Mouse (Mus musculus): ENCODE measurements around the gene Gm17428. TPM values are rescaled to one million over a fixed set of nuclear protein-coding genes. Genes with fewer than 3 reads are reported as not detected.

The Gm17428 gene
- polyA plus RNA-seq, 1 experiment = not detected

- Histone ChIP-seq H3K4me3 (ENCODE audit: insufficient read depth, low read length) (no peak overlapping the region), H3K4me1 (ENCODE audit: control insufficient read depth, insufficient read depth, low read length) (no peaks in the 10 kb centered on the region), H3K27ac (ENCODE audit: insufficient read depth, low read depth, low read length) (no peak overlapping the region)
- TF ChIP-seq CTCF (IDR thresholded peaks at IDR 0.05; ENCODE audit: low read depth, low read length) (no peak), POLR2A (IDR thresholded peaks at IDR 0.05; ENCODE audit: borderline replicate concordance, low read depth, low read length) (no peak)
Observed at GRCm38 (mm10) chr14:55006541-55006940, 29.8 kb downstream of the Gm17428 start.

- H3K4me1 ChIP-seq (ENCODE audit: control insufficient read depth, insufficient read depth, low read length) = no peaks in the 10 kb centered on the region
- no peak overlapping the region for H3K27ac ChIP-seq (ENCODE audit: insufficient read depth, low read depth, low read length)
- H3K4me3 ChIP-seq (ENCODE audit: insufficient read depth, low read length) = no peak overlapping the region
- TF ChIP-seq CTCF (IDR thresholded peaks at IDR 0.05; ENCODE audit: low read depth, low read length) = no peak
- TF ChIP-seq POLR2A (IDR thresholded peaks at IDR 0.05; ENCODE audit: borderline replicate concordance, low read depth, low read length) = no peak
Observed at GRCm38 (mm10) chr14:55007120-55007908, 30.6 kb downstream of the Gm17428 start.

GRCm38 (mm10) chr14:55008417-55008816 is 31.7 kb downstream of the Gm17428 start:
- H3K27ac ChIP-seq (ENCODE audit: insufficient read depth, low read depth, low read length) = no peak overlapping the region
- H3K4me1 ChIP-seq (ENCODE audit: control insufficient read depth, insufficient read depth, low read length) = no peaks in the 10 kb centered on the region
- TF ChIP-seq POLR2A (IDR thresholded peaks at IDR 0.05; ENCODE audit: borderline replicate concordance, low read depth, low read length) (no peak), CTCF (IDR thresholded peaks at IDR 0.05; ENCODE audit: low read depth, low read length) (no peak)
- no peak overlapping the region for H3K4me3 ChIP-seq (ENCODE audit: insufficient read depth, low read length)

- TF ChIP-seq CTCF (IDR thresholded peaks at IDR 0.05; ENCODE audit: low read depth, low read length) (0 out of 2 replicates have a peak, but pooled peaks have one; percentile 19), POLR2A (IDR thresholded peaks at IDR 0.05; ENCODE audit: borderline replicate concordance, low read depth, low read length) (no peak)
Observed at GRCm38 (mm10) chr14:55011116-55011515, 34.4 kb downstream of the Gm17428 start.

GRCm38 (mm10) chr14:55014591-55014990 is 37.9 kb downstream of the Gm17428 start:
- Histone ChIP-seq H3K4me3 (ENCODE audit: insufficient read depth, low read length) (peak overlapping the region; percentile 66), H3K27ac (ENCODE audit: insufficient read depth, low read depth, low read length) (peak overlapping the region; percentile 48), H3K4me1 (ENCODE audit: control insufficient read depth, insufficient read depth, low read length) (peaks cover 8% of the 10 kb centered on the region)
- no peak for TF ChIP-seq CTCF (IDR thresholded peaks at IDR 0.05; ENCODE audit: low read depth, low read length)
- TF ChIP-seq POLR2A (IDR thresholded peaks at IDR 0.05; ENCODE audit: borderline replicate concordance, low read depth, low read length) = no peak

More at GRCm38 (mm10) chr14:55011116-55011515, 34.4 kb downstream of the Gm17428 start:
- Histone ChIP-seq H3K4me1 (ENCODE audit: control insufficient read depth, insufficient read depth, low read length) (peaks cover 4% of the 10 kb centered on the region; the same call in 1 of the 2 replicates), H3K27ac (ENCODE audit: insufficient read depth, low read depth, low read length) (no peak overlapping the region), H3K4me3 (ENCODE audit: insufficient read depth, low read length) (no peak overlapping the region)

GRCm38 (mm10) chr14:55014991-55015766 is 38.4 kb downstream of the Gm17428 start, which contains the start of gene Ngdn:
Gene Ngdn, plus strand, starts transcription at chr14:55015454.
- Histone ChIP-seq H3K27ac (ENCODE audit: insufficient read depth, low read depth, low read length) (peak within 1 kb of the TSS; percentile 48), H3K4me1 (ENCODE audit: control insufficient read depth, insufficient read depth, low read length) (peaks cover 8% of the 10 kb centered on the region), H3K4me3 (ENCODE audit: insufficient read depth, low read length) (peak within 1 kb of the TSS; percentile 67)
- TF ChIP-seq CTCF (IDR thresholded peaks at IDR 0.05; ENCODE audit: low read depth, low read length) = 0 out of 2 replicates have a peak, but pooled peaks have one; percentile 34
- no peak; the same call in 1 of the 2 replicates for TF ChIP-seq POLR2A (IDR thresholded peaks at IDR 0.05; ENCODE audit: borderline replicate concordance, low read depth, low read length)

GRCm38 (mm10) chr14:55015767-55016111 is 39.0 kb downstream of the Gm17428 start:
- Histone ChIP-seq H3K4me3 (ENCODE audit: insufficient read depth, low read length) (peak overlapping the region; percentile 67), H3K4me1 (ENCODE audit: control insufficient read depth, insufficient read depth, low read length) (peaks cover 8% of the 10 kb centered on the region), H3K27ac (ENCODE audit: insufficient read depth, low read depth, low read length) (peak overlapping the region; percentile 19)
- TF ChIP-seq CTCF (IDR thresholded peaks at IDR 0.05; ENCODE audit: low read depth, low read length) (no peak), POLR2A (IDR thresholded peaks at IDR 0.05; ENCODE audit: borderline replicate concordance, low read depth, low read length) (no peak)

- TF ChIP-seq CTCF (IDR thresholded peaks at IDR 0.05; ENCODE audit: low read depth, low read length) (no peak), POLR2A (IDR thresholded peaks at IDR 0.05; ENCODE audit: borderline replicate concordance, low read depth, low read length) (no peak)
- Histone ChIP-seq H3K4me3 (ENCODE audit: insufficient read depth, low read length) (no peak overlapping the region), H3K27ac (ENCODE audit: insufficient read depth, low read depth, low read length) (no peak overlapping the region), H3K4me1 (ENCODE audit: control insufficient read depth, insufficient read depth, low read length) (peaks cover 8% of the 10 kb centered on the region)
Observed at GRCm38 (mm10) chr14:55016876-55017275, 40.1 kb downstream of the Gm17428 start.

GRCm38 (mm10) chr14:55020394-55020793 is 43.7 kb downstream of the Gm17428 start:
- Histone ChIP-seq H3K4me3 (ENCODE audit: insufficient read depth, low read length) (no peak overlapping the region), H3K27ac (ENCODE audit: insufficient read depth, low read depth, low read length) (no peak overlapping the region), H3K4me1 (ENCODE audit: control insufficient read depth, insufficient read depth, low read length) (peaks cover 4% of the 10 kb centered on the region)
- TF ChIP-seq POLR2A (IDR thresholded peaks at IDR 0.05; ENCODE audit: borderline replicate concordance, low read depth, low read length) (no peak), CTCF (IDR thresholded peaks at IDR 0.05; ENCODE audit: low read depth, low read length) (no peak)

Measured in bone marrow macrophage, adult 2 months (primary cell).